Mouse (Mus musculus): ENCODE results near the gene Kifc3. TPM values are rescaled to one million over a fixed set of nuclear protein-coding genes. Genes with fewer than 3 reads are reported as not detected.

Kifc3 gene
- polyA plus RNA-seq, 2 experiments, result 12.7 to 25.9 TPM

DNA sequence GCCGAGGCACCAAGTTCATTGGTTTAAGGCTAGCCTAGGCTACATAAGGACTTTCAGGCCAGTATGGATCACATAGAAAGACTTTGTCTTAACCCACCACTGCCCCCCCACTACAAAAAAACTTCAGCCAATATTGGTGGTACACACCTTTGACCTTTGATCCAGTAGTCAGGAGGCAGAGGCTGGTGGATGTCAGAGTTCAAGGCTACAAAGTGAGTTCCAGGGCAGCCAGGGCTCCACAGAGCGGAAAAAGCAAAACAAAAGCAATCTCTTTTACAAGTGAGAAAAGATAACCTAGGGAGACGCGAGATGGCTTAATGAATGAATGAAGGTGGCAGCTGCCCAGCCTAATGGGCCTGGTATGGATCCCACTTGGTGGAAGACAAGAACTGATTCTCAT, 48.6 kb downstream of the Kifc3 start:
- Histone ChIP-seq H3K4me3 (replicated peaks; ENCODE audit: low read length) (no peak overlapping the region), H3K27me3 (ENCODE audit: control insufficient read depth, insufficient read depth, low read length) (no peaks in the 10 kb centered on the region), H3K4me1 (ENCODE audit: control insufficient read depth, insufficient read depth, low read length) (no peaks in the 10 kb centered on the region), H3K36me3 (ENCODE audit: control insufficient read depth, insufficient read depth, low read length) (no peaks in the 10 kb centered on the region), H3K9me3 (ENCODE audit: control insufficient read depth, low read length) (no peaks in the 10 kb centered on the region), H3K9ac (ENCODE audit: low read depth, low read length, severe bottlenecking) (no peak overlapping the region), H3K4me2 (replicated peaks; ENCODE audit: low read depth, low read length, severe bottlenecking) (no peak overlapping the region), H3K27ac (replicated peaks; ENCODE audit: low read depth, low read length) (no peak overlapping the region)
- TF ChIP-seq POLR2A (IDR thresholded peaks at IDR 0.05; ENCODE audit: borderline replicate concordance, extremely low read depth, insufficient read depth, insufficient read length), result no peak
- DNase-seq (ENCODE audit: low spot score) (no peak), ATAC-seq (ENCODE audit: low FRiP score, low read depth) (no peak)
- WGBS, result 79% methylated on average over 4 of the region's 4 CpGs

DNA sequence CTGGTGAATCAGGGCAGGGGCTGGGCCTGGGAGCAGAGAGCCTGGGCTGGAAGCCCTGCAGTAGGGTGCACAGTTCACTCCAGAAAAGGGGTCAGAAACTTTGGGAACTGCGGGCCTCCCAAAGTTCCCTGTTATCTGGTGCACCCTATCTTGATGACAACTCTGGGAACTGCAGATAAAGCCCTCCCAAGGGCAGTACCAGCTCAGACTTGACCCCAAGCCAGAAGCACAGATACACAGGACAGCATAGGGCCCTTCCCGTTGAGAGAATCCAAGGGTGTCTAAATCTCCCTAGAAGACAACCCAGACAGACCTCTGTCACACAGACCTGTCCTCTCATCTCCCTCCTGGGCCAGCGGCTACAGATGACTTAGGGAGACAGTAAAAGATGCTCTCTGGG, 52.0 kb downstream of the Kifc3 start:
- Histone ChIP-seq H3K4me2 (replicated peaks; ENCODE audit: low read depth, low read length, severe bottlenecking) (no peak overlapping the region), H3K4me1 (ENCODE audit: control insufficient read depth, insufficient read depth, low read length) (no peaks in the 10 kb centered on the region), H3K9ac (ENCODE audit: low read depth, low read length, severe bottlenecking) (no peak overlapping the region), H3K9me3 (ENCODE audit: control insufficient read depth, low read length) (no peaks in the 10 kb centered on the region), H3K36me3 (ENCODE audit: control insufficient read depth, insufficient read depth, low read length) (no peaks in the 10 kb centered on the region), H3K4me3 (replicated peaks; ENCODE audit: low read length) (no peak overlapping the region), H3K27ac (replicated peaks; ENCODE audit: low read depth, low read length) (no peak overlapping the region), H3K27me3 (ENCODE audit: control insufficient read depth, insufficient read depth, low read length) (no peaks in the 10 kb centered on the region)
- ATAC-seq (ENCODE audit: low FRiP score, low read depth), result no peak
- no peak for TF ChIP-seq POLR2A (IDR thresholded peaks at IDR 0.05; ENCODE audit: borderline replicate concordance, extremely low read depth, insufficient read depth, insufficient read length)
- DNase-seq (ENCODE audit: low spot score), result no peak
- 81% methylated on average over 3 of the region's 3 CpGs for WGBS

DNA sequence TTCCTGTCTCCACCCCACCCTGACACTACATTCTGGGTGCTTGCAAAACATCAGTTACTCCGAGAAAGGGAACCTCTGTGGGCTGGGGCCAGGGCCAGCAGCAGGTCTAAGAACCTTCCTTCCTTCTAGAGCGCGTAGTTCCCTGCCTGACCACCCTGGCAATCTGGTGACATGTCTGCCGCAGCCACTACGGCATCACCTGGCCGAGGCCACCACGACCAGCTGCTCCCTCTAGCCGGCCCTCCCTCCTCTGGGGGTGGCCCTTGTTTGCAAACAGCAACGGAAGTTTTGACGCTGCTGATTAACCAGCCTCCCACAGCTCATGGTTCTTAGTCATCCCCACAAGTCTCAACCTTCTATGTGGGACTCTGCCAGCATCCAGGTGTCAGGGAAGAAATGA, 53.2 kb downstream of the Kifc3 start:
- Histone ChIP-seq H3K9ac (ENCODE audit: low read depth, low read length, severe bottlenecking) (no peak overlapping the region), H3K4me2 (replicated peaks; ENCODE audit: low read depth, low read length, severe bottlenecking) (no peak overlapping the region), H3K9me3 (ENCODE audit: control insufficient read depth, low read length) (no peaks in the 10 kb centered on the region), H3K4me1 (ENCODE audit: control insufficient read depth, insufficient read depth, low read length) (no peaks in the 10 kb centered on the region), H3K36me3 (ENCODE audit: control insufficient read depth, insufficient read depth, low read length) (no peaks in the 10 kb centered on the region), H3K27me3 (ENCODE audit: control insufficient read depth, insufficient read depth, low read length) (no peaks in the 10 kb centered on the region), H3K4me3 (replicated peaks; ENCODE audit: low read length) (no peak overlapping the region), H3K27ac (replicated peaks; ENCODE audit: low read depth, low read length) (no peak overlapping the region)
- no peak for ATAC-seq (ENCODE audit: low FRiP score, low read depth)
- WGBS, result 42% methylated on average over 10 of the region's 10 CpGs
- no peak for TF ChIP-seq POLR2A (IDR thresholded peaks at IDR 0.05; ENCODE audit: borderline replicate concordance, extremely low read depth, insufficient read depth, insufficient read length)
- no peak for DNase-seq (ENCODE audit: low spot score)

- WGBS, result 88% methylated on average over 5 of the region's 5 CpGs
- H3K36me3 ChIP-seq (ENCODE audit: control insufficient read depth, insufficient read depth, low read length), result no peaks in the 10 kb centered on the region
- H3K27ac ChIP-seq (replicated peaks; ENCODE audit: low read depth, low read length), result no peak overlapping the region
- H3K4me1 ChIP-seq (ENCODE audit: control insufficient read depth, insufficient read depth, low read length), result peaks cover 11% of the 10 kb centered on the region
- ATAC-seq (ENCODE audit: low FRiP score, low read depth) (no peak), DNase-seq (ENCODE audit: low spot score) (no peak)
- no peak overlapping the region for H3K4me3 ChIP-seq (replicated peaks; ENCODE audit: low read length)
- no peak for TF ChIP-seq POLR2A (IDR thresholded peaks at IDR 0.05; ENCODE audit: borderline replicate concordance, extremely low read depth, insufficient read depth, insufficient read length)
- no peak overlapping the region for H3K4me2 ChIP-seq (replicated peaks; ENCODE audit: low read depth, low read length, severe bottlenecking)
- no peak overlapping the region for H3K9ac ChIP-seq (ENCODE audit: low read depth, low read length, severe bottlenecking)
- no peaks in the 10 kb centered on the region for H3K9me3 ChIP-seq (ENCODE audit: control insufficient read depth, low read length)
- H3K27me3 ChIP-seq (ENCODE audit: control insufficient read depth, insufficient read depth, low read length), result no peaks in the 10 kb centered on the region
Measured at GRCm38 (mm10) chr8:95146846-95147245, 55.8 kb downstream of the Kifc3 start.

DNA sequence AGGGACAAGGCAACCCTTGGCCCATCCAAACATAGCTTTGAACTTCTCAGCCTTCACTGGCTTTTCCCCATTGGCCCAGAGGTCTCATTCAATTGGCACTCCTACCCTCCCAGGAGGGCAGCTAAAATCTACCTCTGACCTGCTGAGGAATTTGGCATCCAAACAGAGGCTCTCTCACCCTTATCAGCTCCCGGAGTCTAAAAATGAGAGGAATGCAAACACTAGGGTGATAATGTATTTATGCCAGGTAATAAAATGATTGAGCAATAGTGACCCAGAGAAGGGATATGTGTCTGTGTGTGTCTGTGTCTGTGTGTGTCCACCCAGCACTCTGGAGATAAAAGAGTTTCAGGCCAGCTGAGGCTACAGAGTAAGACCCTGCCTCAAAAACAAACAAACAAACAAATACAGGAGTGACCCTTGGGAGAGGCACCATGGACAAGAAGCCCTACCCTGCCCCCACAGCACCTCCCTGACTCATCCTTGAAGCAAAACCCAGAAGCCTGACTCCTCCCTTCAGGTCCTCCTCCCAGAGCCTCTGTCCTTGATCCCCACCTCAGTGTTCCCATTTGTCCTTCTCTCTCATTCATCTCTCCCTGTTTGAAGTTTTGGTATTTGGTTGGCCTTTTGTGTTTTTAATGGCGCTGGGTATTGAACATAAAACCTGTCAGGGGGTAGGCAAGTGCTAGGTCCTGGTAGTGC, 56.4 kb downstream of the Kifc3 start:
- Histone ChIP-seq H3K9ac (ENCODE audit: low read depth, low read length, severe bottlenecking) (no peak overlapping the region), H3K36me3 (ENCODE audit: control insufficient read depth, insufficient read depth, low read length) (no peaks in the 10 kb centered on the region), H3K27ac (replicated peaks; ENCODE audit: low read depth, low read length) (no peak overlapping the region), H3K27me3 (ENCODE audit: control insufficient read depth, insufficient read depth, low read length) (no peaks in the 10 kb centered on the region), H3K9me3 (ENCODE audit: control insufficient read depth, low read length) (no peaks in the 10 kb centered on the region), H3K4me2 (replicated peaks; ENCODE audit: low read depth, low read length, severe bottlenecking) (no peak overlapping the region), H3K4me3 (replicated peaks; ENCODE audit: low read length) (no peak overlapping the region), H3K4me1 (ENCODE audit: control insufficient read depth, insufficient read depth, low read length) (peaks cover 16% of the 10 kb centered on the region)
- DNase-seq (ENCODE audit: low spot score) (no peak), ATAC-seq (ENCODE audit: low FRiP score, low read depth) (no peak)
- TF ChIP-seq POLR2A (IDR thresholded peaks at IDR 0.05; ENCODE audit: borderline replicate concordance, extremely low read depth, insufficient read depth, insufficient read length), result no peak
- 56% methylated on average over 2 of the region's 2 CpGs for WGBS

Measured in limb, embryonic 14.5 days (tissue).